Mouse (Mus musculus) bone marrow, adult 2 months (tissue): ENCODE measurements around the gene Rnf17. TPM values are rescaled to one million over a fixed set of nuclear protein-coding genes. Genes with fewer than 3 reads are reported as not detected.
A peak's percentile ranks its signal among the peaks of the same experiment; 100 is the strongest.

Experiments
- H3K27ac ChIP-seq: fragments of 200-500 bp; 2 replicates; pipeline ENCODE4 v1.5.1; 2012; ENCODE audit warnings: low read depth, mild to moderate bottlenecking, control low read depth, inconsistent platforms, low read length; ENCODE audit not compliant: control insufficient read depth, poor library complexity, insufficient read depth
- H3K4me1 ChIP-seq: fragments of 200-500 bp; 2 replicates; pipeline ENCODE4 v1.6.1; 2011; ENCODE audit warnings: low read length; ENCODE audit not compliant: control insufficient read depth, insufficient read depth
- H3K4me3 ChIP-seq: fragments of 200-500 bp; replicated peaks from 2 replicates; pipeline ENCODE3; 2011; ENCODE audit warnings: mild to moderate bottlenecking, low read depth, low read length, control low read depth; ENCODE audit not compliant: control insufficient read depth
- CTCF ChIP-seq: fragments of 200-500 bp; IDR thresholded peaks from 2 replicates; pipeline ENCODE4 v1.5.1; 2011; ENCODE audit warnings: low read length, control low read depth; ENCODE audit not compliant: control insufficient read depth, insufficient read depth
- POLR2A ChIP-seq: fragments of 200-500 bp; IDR thresholded peaks from 2 replicates; pipeline ENCODE4 v1.6.1; 2011; ENCODE audit warnings: low read depth, mild to moderate bottlenecking, control low read depth, low read length, borderline replicate concordance; ENCODE audit not compliant: control insufficient read depth
- WGBS: fragments of 180-500 bp; shearing (Covaris S2); methylation state at CpG from one replicate; pipeline ENCODE4 v1.1.7; 2018; 5-methylcytosine and 5-hydroxymethylcytosine counted together
- polyA plus RNA-seq: library from polyadenylated mRNA; stranded (reverse); fragments of >200 nt; gene quantifications from 2 replicates; pipeline ENCODE4 v1.2.4, GENCODE M21; 2011; ENCODE audit warnings: low replicate concordance; ENCODE audit not compliant: missing spikeins, insufficient read depth, insufficient read length

Rnf17 gene
- polyA plus RNA-seq, 1 experiment: 9.9 TPM

GRCm38 (mm10) chr14:56375731-56376130 lies 26.6 kb upstream of the Rnf17 start:
- H3K27ac ChIP-seq: no peak overlapping the region
- no peak for TF ChIP-seq POLR2A
- TF ChIP-seq CTCF: peak; percentile 51
- 2% methylated on average over 6 of the region's 6 CpGs for WGBS
- H3K4me3 ChIP-seq: no peak overlapping the region
- no peaks in the 10 kb centered on the region for H3K4me1 ChIP-seq

GRCm38 (mm10) chr14:56377745-56378144 lies 24.6 kb upstream of the Rnf17 start:
- Histone ChIP-seq H3K4me3 (no peak overlapping the region), H3K27ac (no peak overlapping the region), H3K4me1 (no peaks in the 10 kb centered on the region)
- TF ChIP-seq POLR2A (no peak), CTCF (no peak)

DNA sequence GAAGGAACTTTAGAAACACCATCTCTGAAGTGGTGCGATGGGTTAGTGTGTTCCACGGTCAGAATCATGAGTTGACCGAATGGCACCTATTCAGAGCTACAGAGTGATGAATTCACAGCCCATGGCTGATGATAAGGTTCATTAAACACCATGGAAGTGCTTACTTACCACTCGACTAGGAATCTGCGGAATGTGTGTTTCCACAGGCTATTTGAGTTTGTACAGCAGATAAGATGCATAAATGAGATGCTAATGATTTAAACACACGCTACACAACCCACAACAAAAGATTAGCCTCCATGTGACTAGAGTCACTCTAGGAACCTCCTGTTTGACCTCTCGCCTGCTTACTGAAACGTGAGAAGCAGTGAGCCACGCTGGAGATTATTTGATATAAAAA lies 23.0 kb upstream of the Rnf17 start:
- Histone ChIP-seq H3K4me1 (no peaks in the 10 kb centered on the region), H3K4me3 (no peak overlapping the region), H3K27ac (no peak overlapping the region)
- whole genome bisulfite sequencing: 71% methylated on average over 9 of the region's 9 CpGs
- TF ChIP-seq POLR2A (no peak), CTCF (no peak)

DNA sequence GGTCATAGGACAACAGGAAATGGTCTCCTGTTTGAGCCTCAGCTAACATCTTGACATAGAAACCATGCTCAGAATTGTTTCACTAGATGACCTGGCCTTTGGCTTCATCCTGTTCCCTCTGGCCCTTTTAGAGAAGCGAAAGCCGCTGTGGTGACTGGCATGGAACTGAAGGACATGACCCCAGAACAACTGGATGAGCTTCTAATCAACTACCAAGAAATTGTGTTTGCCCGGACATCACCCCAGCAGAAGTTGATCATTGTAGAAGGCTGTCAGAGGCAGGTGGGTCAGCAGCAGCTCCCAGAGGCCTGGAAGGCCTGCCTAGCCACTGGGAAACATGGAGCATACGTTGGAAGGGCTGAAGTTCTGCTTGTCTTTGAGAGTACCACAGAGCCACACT lies 20.0 kb upstream of the Rnf17 start:
- WGBS: 73% methylated on average over 4 of the region's 4 CpGs
- no peak overlapping the region for H3K4me3 ChIP-seq
- no peaks in the 10 kb centered on the region for H3K4me1 ChIP-seq
- TF ChIP-seq POLR2A: no peak
- no peak for TF ChIP-seq CTCF
- no peak overlapping the region for H3K27ac ChIP-seq

- no peak overlapping the region for H3K4me3 ChIP-seq
- WGBS: 79% methylated on average over 3 of the region's 3 CpGs
- H3K4me1 ChIP-seq: no peaks in the 10 kb centered on the region
- H3K27ac ChIP-seq: no peak overlapping the region
- TF ChIP-seq CTCF: no peak
- no peak for TF ChIP-seq POLR2A
Measured at GRCm38 (mm10) chr14:56390247-56390646, 12.1 kb upstream of the Rnf17 start.

- no peak overlapping the region for H3K4me3 ChIP-seq
- H3K27ac ChIP-seq: no peak overlapping the region
- H3K4me1 ChIP-seq: no peaks in the 10 kb centered on the region
- TF ChIP-seq CTCF: no peak
- no peak for TF ChIP-seq POLR2A
- WGBS: 10% methylated on average over 2 of the region's 2 CpGs
Measured at GRCm38 (mm10) chr14:56393704-56394312, 8.6 kb upstream of the Rnf17 start.

DNA sequence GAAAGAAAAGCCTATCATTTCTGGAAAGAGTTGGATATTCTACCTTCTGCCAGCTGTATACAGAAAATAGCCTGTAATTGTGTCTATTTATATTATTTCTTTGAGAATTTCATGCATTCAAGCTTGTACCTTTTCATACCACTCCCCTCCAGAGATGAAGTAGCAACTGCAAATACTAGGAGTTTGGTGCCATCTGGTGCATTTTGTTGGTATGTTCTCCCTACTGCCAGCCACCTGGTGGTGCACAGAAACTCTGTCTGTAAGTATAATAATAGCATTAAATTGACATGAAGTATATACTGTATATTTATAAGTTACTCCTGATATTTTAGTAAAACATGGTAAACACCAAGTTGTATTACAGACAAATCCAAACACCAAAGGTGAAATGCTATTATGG lies 4.4 kb upstream of the Rnf17 start:
- no peak overlapping the region for H3K27ac ChIP-seq
- TF ChIP-seq CTCF: no peak
- H3K4me1 ChIP-seq: no peaks in the 10 kb centered on the region
- no peak overlapping the region for H3K4me3 ChIP-seq

- no peak overlapping the region for H3K4me3 ChIP-seq
- no peaks in the 10 kb centered on the region for H3K4me1 ChIP-seq
- 77% methylated on average over 2 of the region's 2 CpGs for WGBS
- no peak for TF ChIP-seq CTCF
- TF ChIP-seq POLR2A: no peak
- no peak overlapping the region for H3K27ac ChIP-seq
Measured at GRCm38 (mm10) chr14:56403072-56403375, 643 bp downstream of the Rnf17 start.

DNA sequence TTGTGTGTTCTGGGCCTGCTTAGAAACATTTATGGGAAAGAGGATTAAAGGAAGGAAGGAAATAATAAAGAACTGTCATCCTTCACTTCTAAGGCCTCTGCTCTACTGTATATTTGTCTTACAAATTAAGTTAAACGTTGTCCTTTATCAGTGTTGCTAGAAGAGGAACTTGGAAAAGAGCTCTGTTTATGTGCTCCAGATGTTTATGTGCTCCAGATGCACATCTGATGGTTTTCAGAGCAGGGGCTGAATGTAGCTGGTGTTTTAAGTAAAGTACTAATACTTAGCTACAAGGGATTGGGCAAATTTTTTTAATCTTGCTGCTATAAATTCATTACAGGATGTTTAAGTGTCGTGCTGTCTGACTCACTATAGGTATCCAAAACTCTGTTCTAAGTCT lies 59.7 kb downstream of the Rnf17 start:
- H3K4me3 ChIP-seq: no peak overlapping the region
- H3K27ac ChIP-seq: no peak overlapping the region
- WGBS: 18% methylated on average over 2 of the region's 2 CpGs
- no peaks in the 10 kb centered on the region for H3K4me1 ChIP-seq
- TF ChIP-seq CTCF (no peak), POLR2A (no peak)
